Mouse (Mus musculus) c-Kit-positive CD71-negative TER-119-negative erythroid progenitor cells, embryonic 14.5 days (primary cell): ENCODE results near the gene Crim1.

Experiments
- DNase-seq: peaks from one replicate; pipeline ENCODE4 v3.0.0-alpha.2; 2013; ENCODE audit warnings: low read depth

The Crim1 gene

GRCm38 (mm10) chr17:78286021-78286420, 86.0 kb downstream of the Crim1 start:
- DNase-seq, result no peak

DNA sequence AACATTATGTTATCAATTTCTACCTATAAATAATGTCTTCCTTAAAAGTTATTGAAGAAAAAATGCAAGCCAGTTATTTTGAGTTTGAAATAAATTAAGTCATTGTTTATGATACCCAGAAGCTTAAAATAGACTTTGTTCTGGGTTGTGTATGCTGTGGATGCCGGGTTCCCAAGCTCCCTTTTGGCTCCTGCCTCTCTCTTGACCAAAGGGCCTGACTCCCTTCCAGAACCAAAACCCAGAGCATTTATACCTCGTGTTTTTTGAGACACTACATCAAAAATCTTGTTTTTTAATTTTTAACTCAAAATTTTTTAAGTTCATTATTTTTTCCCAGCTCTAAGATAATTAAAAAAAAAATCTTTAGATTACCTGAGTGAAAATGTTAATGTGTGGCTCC, 87.3 kb downstream of the Crim1 start:
- DNase-seq, result no peak

GRCm38 (mm10) chr17:78290153-78290876, 90.3 kb downstream of the Crim1 start:
- DNase-seq, result no peak

- no peak for DNase-seq
Observed at GRCm38 (mm10) chr17:78291030-78291429, 91.0 kb downstream of the Crim1 start.

DNA sequence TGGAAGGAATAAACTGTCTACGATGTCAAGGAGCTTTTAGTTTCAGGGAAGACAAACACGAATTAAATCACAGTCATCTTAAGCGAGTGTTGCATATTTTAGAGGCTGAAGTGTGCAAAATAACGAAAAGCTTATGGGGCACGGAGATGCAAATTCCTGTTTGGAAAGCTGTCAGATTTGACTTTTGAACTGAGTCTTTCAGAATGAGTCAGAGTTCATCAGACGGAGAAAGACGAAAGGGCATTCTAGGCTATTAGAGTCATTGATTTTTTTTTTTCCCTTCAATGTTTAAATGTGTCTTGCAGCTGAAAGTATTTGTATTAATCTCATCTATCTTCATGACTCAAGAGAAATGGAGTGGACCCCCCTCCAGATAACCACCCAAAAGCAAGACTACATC, 92.3 kb downstream of the Crim1 start:
- no peak for DNase-seq

GRCm38 (mm10) chr17:78292827-78293488, 92.9 kb downstream of the Crim1 start:
- no peak for DNase-seq

- no peak for DNase-seq
Observed at GRCm38 (mm10) chr17:78295979-78296378, 95.9 kb downstream of the Crim1 start.

DNA sequence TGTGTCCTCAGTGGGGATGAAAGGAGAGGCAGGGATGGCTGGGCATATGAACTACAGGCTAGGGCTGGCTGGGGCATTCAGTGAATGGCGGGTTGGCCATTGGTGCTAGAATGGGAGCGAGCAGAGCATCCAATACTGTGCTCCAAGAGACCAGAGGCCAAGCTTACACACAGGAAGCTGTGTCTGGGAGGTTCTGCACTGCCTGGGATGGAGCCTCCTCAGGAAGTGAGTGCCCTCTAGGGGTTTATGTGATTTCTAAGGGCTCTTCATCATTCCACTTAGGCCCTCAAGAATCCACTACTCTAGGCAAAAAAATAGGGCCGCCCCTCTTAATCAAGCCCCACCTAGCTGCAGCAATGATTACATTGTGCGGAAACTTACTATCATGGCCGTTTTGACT, 98.1 kb downstream of the Crim1 start:
- no peak for DNase-seq

- peak; percentile 12 for DNase-seq
Observed at GRCm38 (mm10) chr17:78298967-78299540, 99.0 kb downstream of the Crim1 start.

GRCm38 (mm10) chr17:78303053-78303452, 103.0 kb downstream of the Crim1 start:
- peak; percentile 20 for DNase-seq

- DNase-seq, result no peak
Observed at GRCm38 (mm10) chr17:78304059-78304458, 104.0 kb downstream of the Crim1 start.

GRCm38 (mm10) chr17:78306434-78306833, 106.4 kb downstream of the Crim1 start:
- DNase-seq, result no peak

- DNase-seq, result no peak
Observed at GRCm38 (mm10) chr17:78308221-78308620, 108.2 kb downstream of the Crim1 start.

DNA sequence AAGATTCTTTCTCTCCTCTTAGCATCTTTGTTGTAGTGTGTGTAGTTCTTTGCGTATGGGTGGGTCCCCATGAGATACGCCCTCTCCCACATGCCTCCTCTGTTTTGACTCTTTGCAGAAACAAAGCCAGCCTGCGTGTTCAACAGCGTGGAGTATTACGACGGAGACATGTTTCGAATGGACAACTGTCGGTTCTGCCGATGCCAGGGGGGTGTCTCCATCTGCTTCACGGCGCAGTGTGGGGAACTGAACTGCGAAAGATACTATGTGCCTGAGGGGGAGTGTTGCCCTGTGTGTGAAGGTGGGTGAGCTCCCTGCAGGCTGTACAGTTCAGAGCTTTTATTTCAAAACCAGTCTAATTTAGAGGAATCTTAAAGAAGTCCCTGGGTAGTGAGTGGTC, 113.0 kb downstream of the Crim1 start:
- DNase-seq, result no peak

DNA sequence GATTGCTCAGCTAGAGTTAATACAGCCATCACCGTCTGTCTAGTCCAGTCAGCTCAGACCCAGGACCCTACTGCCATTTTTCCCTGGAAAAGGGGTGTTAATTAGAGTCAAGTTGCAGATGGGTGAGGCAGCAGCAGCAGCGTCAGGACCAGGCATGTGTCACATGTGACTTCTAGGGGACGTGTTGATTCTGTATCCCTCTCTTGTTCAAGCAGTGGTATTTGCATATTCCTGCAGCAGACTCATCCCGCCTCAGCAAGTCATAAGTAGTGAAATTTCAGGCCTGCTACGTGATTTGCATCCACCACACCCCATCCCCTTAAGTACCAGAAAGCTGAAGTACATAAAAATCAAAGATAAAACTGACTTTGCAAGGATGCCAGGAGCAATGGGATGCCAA, 113.6 kb downstream of the Crim1 start:
- DNase-seq, result no peak

GRCm38 (mm10) chr17:78315659-78316058, 115.6 kb downstream of the Crim1 start:
- no peak for DNase-seq

- no peak for DNase-seq
Observed at GRCm38 (mm10) chr17:78317381-78317780, 117.3 kb downstream of the Crim1 start.

GRCm38 (mm10) chr17:78318810-78319209, 118.8 kb downstream of the Crim1 start:
- no peak for DNase-seq

DNA sequence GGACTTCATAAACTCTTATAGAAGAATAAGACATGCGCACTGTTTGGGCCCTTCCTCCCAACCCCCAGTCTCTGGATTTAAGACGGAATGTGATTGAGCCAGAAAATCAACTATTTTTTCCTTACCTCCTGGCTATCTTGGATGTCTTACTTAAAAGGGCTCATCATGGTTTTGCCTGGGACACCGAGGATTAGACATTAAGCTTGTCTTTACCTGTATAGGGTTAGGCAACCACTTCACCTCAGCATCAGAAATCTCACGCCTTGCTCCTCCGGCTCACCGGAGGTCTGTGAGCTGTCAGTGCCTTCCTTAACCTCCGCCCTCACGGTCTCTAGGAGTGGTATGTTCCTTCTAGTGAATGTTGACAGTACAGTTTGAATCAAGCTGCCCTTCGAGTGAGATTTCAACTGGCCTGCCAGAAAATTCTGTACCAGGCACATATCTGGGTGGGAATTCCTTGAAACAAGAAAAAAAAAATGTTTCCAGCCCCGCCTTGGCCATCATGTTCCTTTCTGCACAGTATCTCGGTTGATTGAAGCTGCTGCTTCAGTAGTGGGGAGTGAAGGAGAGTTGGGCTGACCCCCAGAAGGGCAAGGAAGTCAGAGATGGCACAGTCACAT, 121.3 kb downstream of the Crim1 start:
- no peak for DNase-seq

DNA sequence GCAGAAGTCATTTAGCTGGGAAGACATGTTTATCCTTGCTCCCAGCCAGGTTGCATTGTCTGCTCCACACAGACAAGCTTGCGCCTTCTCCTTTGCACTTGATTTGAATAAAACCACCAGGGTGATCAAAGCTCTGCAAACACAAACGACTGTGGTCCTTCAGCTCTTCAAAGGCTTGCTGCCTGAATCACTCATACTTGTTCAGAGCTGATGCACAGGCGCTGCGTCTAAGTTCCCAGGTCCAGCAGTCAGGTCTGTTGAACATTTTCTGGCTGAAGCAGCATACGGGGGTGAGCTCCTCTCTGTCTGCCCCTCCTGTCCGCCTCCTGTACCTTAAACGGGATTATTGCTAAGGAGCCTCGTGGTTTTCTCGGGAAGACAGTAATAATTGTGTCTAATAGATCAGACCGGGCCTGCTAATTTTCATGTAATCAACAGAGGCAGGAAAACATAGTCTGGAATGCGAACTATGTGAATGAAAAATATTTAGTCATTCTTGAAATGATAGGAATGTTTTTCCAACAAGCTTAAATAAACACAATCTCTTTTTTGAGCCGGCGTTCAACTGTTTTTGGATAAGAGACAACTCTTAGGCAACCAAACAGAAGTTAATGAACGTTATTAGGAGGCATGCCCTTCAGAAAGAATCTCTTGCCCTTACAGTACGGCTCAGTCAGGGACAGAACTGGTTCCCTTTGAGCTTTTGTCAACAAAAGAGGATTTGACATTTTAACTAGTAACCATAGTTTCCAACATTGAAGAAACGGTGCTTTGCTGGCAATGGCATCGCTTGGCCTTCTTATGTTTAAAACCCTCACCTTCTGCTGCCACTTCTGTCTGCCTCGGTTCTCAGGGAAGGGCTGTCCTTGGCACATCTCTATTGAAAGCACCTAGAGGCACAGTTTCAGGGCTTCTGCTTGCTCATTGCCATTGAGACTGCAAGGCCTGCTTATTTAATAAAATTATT, 122.6 kb downstream of the Crim1 start:
- DNase-seq, result no peak

DNA sequence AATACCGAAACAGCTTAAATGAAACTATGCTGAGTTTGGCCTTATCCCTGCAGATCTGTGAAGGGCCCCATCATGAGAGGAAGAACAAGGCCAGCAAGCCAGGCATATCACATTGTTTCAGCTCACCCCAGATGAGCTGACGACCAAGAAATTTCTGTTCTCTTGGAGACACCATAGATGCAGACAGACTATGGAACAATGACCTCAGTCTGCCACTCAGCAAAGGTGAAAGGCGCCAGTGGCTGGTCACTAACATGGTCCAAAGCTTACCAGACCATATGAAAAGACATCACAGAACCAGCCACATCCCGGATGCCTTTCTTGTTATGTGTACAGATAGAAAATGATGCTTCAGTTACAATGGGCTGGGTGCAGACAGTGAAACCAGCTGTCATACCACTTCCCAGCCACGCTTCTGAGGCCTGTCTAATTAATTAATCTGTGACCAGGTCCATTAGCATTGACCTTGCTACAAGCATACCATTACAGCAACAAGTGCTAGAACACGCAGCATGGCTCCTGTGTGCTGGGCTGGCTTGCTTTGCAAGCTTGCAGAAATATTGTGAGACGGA, 125.8 kb downstream of the Crim1 start:
- no peak for DNase-seq
